Mouse (Mus musculus) myocyte (in vitro differentiated cells): ENCODE results near the gene Tiprl. TPM values are rescaled to one million over a fixed set of nuclear protein-coding genes. Genes with fewer than 3 reads are reported as not detected.

ENCODE experiments used
- H3K27me3 ChIP-seq: one replicate; pipeline ENCODE4 v1.6.1; 2011; ENCODE audit not compliant: control insufficient read depth, insufficient read depth, insufficient read length
- H3K36me3 ChIP-seq: one replicate; pipeline ENCODE4 v1.6.1; 2011; ENCODE audit not compliant: control insufficient read depth, insufficient read depth
- H3K4me2 ChIP-seq: one replicate; pipeline ENCODE4 v1.6.1; 2011; ENCODE audit warnings: low read depth, control low read depth
- H3K4me3 ChIP-seq: one replicate; pipeline ENCODE4 v1.5.1; 2011; ENCODE audit warnings: mild to moderate bottlenecking, control low read depth, moderate library complexity
- H3K79me2 ChIP-seq: one replicate; pipeline ENCODE4 v1.6.1; 2011; ENCODE audit not compliant: control insufficient read depth, insufficient read depth
- H3ac ChIP-seq: one replicate; pipeline ENCODE4 v1.6.1; 2011; ENCODE audit not compliant: control insufficient read depth, insufficient read length
- CEBPB ChIP-seq: IDR thresholded peaks from 2 replicates; pipeline ENCODE4 v1.6.1; 2011; ENCODE audit warnings: mild to moderate bottlenecking, moderate library complexity; ENCODE audit not compliant: poor library complexity, insufficient read depth, severe bottlenecking
- E2F4 ChIP-seq: IDR thresholded peaks from one replicate; pipeline ENCODE4 v1.6.1; 2011; ENCODE audit warnings: mild to moderate bottlenecking, control low read depth, moderate library complexity; ENCODE audit not compliant: insufficient read depth
- MAX ChIP-seq: IDR thresholded peaks from one replicate; pipeline ENCODE4 v1.6.1; 2011; ENCODE audit warnings: low read depth, mild to moderate bottlenecking, control low read depth
- MYOD1 ChIP-seq, 3 experiments: IDR thresholded peaks; one replicate each; pipeline ENCODE4 v1.6.1; 2011; ENCODE audit warnings: control low read depth in 2 of 3, low read depth in 2 of 3, mild to moderate bottlenecking in 2 of 3, moderate library complexity in 1 of 3; ENCODE audit not compliant: insufficient read length in 2 of 3, control insufficient read depth in 1 of 3
- MYOG ChIP-seq, 3 experiments: IDR thresholded peaks; one replicate each; pipeline ENCODE4 v1.6.1; 2011; ENCODE audit warnings: control low read depth in 2 of 3, low read depth in 2 of 3, mild to moderate bottlenecking in 2 of 3; ENCODE audit not compliant: insufficient read length in 2 of 3, control insufficient read depth in 1 of 3, insufficient read depth in 1 of 3
- POLR2A ChIP-seq: IDR thresholded peaks from one replicate; pipeline ENCODE4 v1.6.1; 2011; ENCODE audit warnings: low read depth, mild to moderate bottlenecking, control low read depth, moderate library complexity; ENCODE audit not compliant: insufficient read length
- POLR2AphosphoS2 ChIP-seq: IDR thresholded peaks from one replicate; pipeline ENCODE4 v1.6.1; 2011; ENCODE audit warnings: low read depth, control low read depth; ENCODE audit not compliant: insufficient read length
- REST ChIP-seq: IDR thresholded peaks from one replicate; pipeline ENCODE4 v1.6.1; 2011; ENCODE audit warnings: mild to moderate bottlenecking, control low read depth, moderate library complexity; ENCODE audit not compliant: insufficient read depth, insufficient read length
- SRF ChIP-seq: IDR thresholded peaks from one replicate; pipeline ENCODE4 v1.6.1; 2011; ENCODE audit warnings: low read depth; ENCODE audit not compliant: control insufficient read depth, insufficient read length
- TCF12 ChIP-seq: IDR thresholded peaks from one replicate; pipeline ENCODE4 v1.6.1; 2011; ENCODE audit warnings: mild to moderate bottlenecking, control low read depth; ENCODE audit not compliant: poor library complexity, insufficient read depth, severe bottlenecking
- TCF3 ChIP-seq: IDR thresholded peaks from one replicate; pipeline ENCODE4 v1.6.1; 2011; ENCODE audit warnings: low read depth, control low read depth; ENCODE audit not compliant: insufficient read length
- USF1 ChIP-seq: IDR thresholded peaks from one replicate; pipeline ENCODE4 v1.6.1; 2011; ENCODE audit warnings: low read depth, mild to moderate bottlenecking, control low read depth, moderate library complexity
- polyA plus RNA-seq: library from polyadenylated mRNA; unstranded; fragments of >200 nt; fragmentation: generic; extraction: Trizol; gene quantifications from one replicate; pipeline ENCODE4 v1.2.1, GENCODE M21; 2012; ENCODE audit warnings: missing spikeins

The Tiprl gene
- 35.8 TPM for polyA plus RNA-seq

- Histone ChIP-seq H3K79me2 (peaks cover 50% of the 10 kb centered on the region), H3K36me3 (no peaks in the 10 kb centered on the region), H3K27me3 (no peaks in the 10 kb centered on the region), H3ac (peak within 1 kb of the TSS; percentile 20), H3K4me3 (peak within 1 kb of the TSS; percentile 93), H3K4me2 (peak within 1 kb of the TSS; percentile 95)
- TF ChIP-seq POLR2AphosphoS2 = peak; percentile 96
- peak; percentile 91 for TF ChIP-seq POLR2A
- TF ChIP-seq CEBPB = no peak
- TF ChIP-seq MYOG (IDR thresholded peaks at IDR 0.05; ENCODE audit: control insufficient read depth in 1 of 3, insufficient read depth in 1 of 3, insufficient read length in 2 of 3, low read depth in 2 of 3) = no peak
- peak in 1 of 3 experiments; percentile 4 for TF ChIP-seq MYOD1 (IDR thresholded peaks at IDR 0.05; ENCODE audit: control insufficient read depth in 1 of 3, insufficient read length in 2 of 3, low read depth in 2 of 3)
Measured at GRCm38 (mm10) chr1:165236321-165237298, at the start of gene Tiprl. Gene Tiprl, minus strand, starts transcription at chr1:165236996.

DNA sequence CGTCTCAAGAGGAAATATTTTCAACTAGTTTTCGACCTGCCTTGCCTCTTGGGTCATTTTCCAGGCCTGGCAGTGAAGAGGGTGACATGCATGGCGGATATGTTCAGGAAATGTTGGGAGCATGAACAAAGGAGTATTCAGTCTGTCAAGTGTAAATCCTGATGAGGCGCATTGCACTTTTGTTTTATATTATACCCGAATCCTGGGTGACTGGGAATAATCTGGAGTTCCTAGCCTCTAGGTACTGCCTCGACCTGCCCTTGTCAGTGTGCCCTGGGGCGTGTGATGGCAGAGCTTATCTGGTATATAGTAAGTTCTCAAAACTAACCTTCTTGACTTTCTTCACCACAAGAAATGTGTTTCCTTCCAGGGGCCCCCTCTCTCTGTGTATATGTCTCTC, 47.3 kb upstream of the Tiprl start:
- H3K4me3 ChIP-seq = no peak overlapping the region
- H3K4me2 ChIP-seq = no peak overlapping the region

DNA sequence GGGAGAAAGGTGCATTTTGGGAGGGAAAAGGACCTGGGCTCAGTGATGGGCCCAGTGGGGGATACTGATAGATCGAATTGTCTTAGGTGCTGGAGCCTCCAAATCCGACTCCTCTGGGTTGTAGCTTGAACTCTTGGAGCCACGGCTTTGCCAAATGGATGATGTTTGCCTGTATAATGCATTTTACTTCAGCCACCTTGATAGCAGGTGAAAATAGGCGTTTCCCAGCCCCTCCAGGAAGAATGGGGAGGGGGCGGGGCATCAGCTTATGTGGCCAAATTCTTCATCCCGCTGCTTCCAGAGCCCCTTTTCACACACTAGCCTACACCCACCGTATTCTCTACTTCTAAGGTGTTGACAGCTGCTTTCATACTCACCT, 46.2 kb upstream of the Tiprl start:
- Histone ChIP-seq H3K27me3 (no peaks in the 10 kb centered on the region), H3ac (no peak overlapping the region), H3K4me2 (no peak overlapping the region), H3K36me3 (no peaks in the 10 kb centered on the region), H3K4me3 (peak overlapping the region; percentile 45), H3K79me2 (no peaks in the 10 kb centered on the region)
- TF ChIP-seq SRF (no peak), POLR2A (no peak)

More for the DNA sequence above, 47.3 kb upstream of the Tiprl start:
- TF ChIP-seq CEBPB (no peak), TCF12 (no peak), MYOG (IDR thresholded peaks at IDR 0.05; ENCODE audit: control insufficient read depth in 1 of 3, insufficient read depth in 1 of 3, insufficient read length in 2 of 3, low read depth in 2 of 3) (no peak), POLR2A (no peak), MYOD1 (IDR thresholded peaks at IDR 0.05; ENCODE audit: control insufficient read depth in 1 of 3, insufficient read length in 2 of 3, low read depth in 2 of 3) (no peak), SRF (no peak), E2F4 (no peak)
- Histone ChIP-seq H3K79me2 (no peaks in the 10 kb centered on the region), H3ac (no peak overlapping the region), H3K36me3 (no peaks in the 10 kb centered on the region), H3K27me3 (no peaks in the 10 kb centered on the region)

DNA sequence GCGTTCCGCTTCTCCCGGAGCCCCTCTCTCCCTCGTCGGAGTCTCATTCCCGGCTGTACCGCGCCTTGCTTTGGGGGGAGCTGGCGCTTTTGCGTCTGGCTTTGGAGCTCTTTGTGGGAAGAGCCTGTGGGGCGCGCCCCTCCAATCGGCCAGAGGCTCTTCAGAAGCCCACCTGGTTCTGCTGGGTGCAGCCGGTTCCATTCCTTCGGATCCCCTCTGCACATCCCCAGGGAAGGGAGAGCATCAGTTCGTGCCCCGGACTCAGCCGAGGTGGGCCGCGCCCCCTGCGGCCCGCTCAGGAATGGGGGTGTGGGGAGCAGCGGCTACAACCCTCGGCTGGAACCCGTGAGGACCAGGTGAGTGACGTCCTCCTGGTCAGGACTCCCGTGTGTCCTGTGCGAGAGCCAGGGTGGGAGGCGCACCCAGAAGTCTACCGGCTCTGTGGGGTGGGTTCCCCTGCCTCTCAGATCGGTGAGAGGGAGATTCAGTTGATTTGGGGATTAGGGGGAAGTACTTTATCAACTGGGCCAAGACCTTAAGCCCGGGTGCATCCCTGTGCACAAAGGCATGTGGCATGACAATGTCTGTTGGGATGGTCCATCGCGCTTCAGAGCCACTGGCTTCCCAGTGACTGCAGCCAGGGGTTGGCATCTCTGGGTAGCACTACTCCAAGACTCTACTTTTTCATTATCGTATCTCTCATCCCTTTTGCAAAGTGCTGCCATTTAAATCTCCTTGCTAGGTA, 45.6 kb upstream of the Tiprl start:
- H3K79me2 ChIP-seq = no peaks in the 10 kb centered on the region
- peak overlapping the region; percentile 45 for H3K4me3 ChIP-seq
- TF ChIP-seq USF1 (no peak), TCF3 (no peak), TCF12 (no peak), MYOD1 (IDR thresholded peaks at IDR 0.05; ENCODE audit: control insufficient read depth in 1 of 3, insufficient read length in 2 of 3, low read depth in 2 of 3) (no peak), CEBPB (no peak), REST (no peak), E2F4 (no peak), POLR2AphosphoS2 (no peak)
- no peaks in the 10 kb centered on the region for H3K27me3 ChIP-seq
- no peaks in the 10 kb centered on the region for H3K36me3 ChIP-seq
- peak overlapping the region; percentile 83 for H3K4me2 ChIP-seq
- H3ac ChIP-seq = peak overlapping the region; percentile 47

DNA sequence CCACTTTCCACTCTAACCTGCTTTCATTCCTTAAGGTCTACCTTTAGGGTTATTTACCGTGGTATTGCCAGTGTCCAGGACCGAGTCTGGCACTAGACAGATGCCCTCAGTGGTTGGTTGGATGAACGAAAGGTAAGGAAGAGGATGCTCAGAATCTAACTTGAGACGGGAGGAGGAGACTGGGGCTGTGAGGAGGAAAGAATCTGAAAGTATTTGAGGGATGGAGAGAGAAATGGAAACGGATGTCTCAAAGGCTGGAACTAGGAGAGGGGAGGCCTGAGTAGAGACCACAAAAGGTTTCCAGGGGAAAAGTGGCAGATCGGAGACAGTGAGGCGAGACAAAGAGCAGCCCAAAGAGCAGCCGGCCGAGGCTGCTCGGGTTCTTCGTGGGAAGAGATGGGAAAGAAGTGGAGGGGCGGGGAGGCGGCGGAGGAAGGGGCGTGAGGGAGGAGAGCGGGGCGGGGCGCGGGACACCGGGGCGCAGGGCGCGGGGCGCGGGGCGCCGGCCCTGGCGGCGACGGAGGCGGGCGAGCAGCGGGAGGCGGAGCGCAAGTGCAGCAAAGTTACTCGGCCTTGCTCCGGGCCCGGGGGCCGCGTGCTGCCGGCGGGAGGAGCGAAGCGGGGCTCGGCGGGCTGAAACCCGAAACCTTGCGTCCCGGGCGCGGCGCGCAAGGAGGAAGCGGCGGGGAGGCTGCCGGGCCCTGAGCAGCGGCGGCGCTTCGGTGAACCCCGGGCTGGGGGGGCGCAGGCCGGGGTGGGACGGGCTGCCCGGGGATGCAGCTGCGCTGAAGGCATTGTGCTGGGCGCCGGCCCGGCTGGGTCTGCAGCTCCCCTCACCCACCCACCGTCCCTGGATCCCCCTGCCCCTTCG, 44.8 kb upstream of the Tiprl start:
- no peaks in the 10 kb centered on the region for H3K27me3 ChIP-seq
- H3K4me2 ChIP-seq = peak overlapping the region; percentile 83
- H3ac ChIP-seq = peak overlapping the region; percentile 47
- TF ChIP-seq TCF12 (no peak), MAX (no peak), MYOD1 (IDR thresholded peaks at IDR 0.05; ENCODE audit: control insufficient read depth in 1 of 3, insufficient read length in 2 of 3, low read depth in 2 of 3) (no peak), SRF (no peak), CEBPB (no peak), TCF3 (no peak), POLR2AphosphoS2 (peak; percentile 51), REST (no peak), MYOG (IDR thresholded peaks at IDR 0.05; ENCODE audit: control insufficient read depth in 1 of 3, insufficient read depth in 1 of 3, insufficient read length in 2 of 3, low read depth in 2 of 3) (no peak), POLR2A (peak; percentile 78), USF1 (no peak), E2F4 (no peak)
- no peaks in the 10 kb centered on the region for H3K36me3 ChIP-seq
- H3K4me3 ChIP-seq = peak overlapping the region; percentile 45
- no peaks in the 10 kb centered on the region for H3K79me2 ChIP-seq
